Mouse (Mus musculus): ENCODE results near the gene Plod1. TPM values are rescaled to one million over a fixed set of nuclear protein-coding genes. Genes with fewer than 3 reads are reported as not detected.
A peak's percentile ranks its signal among the peaks of the same experiment; 100 is the strongest.
"Not testable (repeated sequence)": the region's sequence is repeated elsewhere in the genome, so short reads cannot be mapped to it uniquely, and the experiment has no call there.

Gene Plod1
- polyA plus RNA-seq, 1 experiment from 2014 or later: 24.9 TPM

DNA sequence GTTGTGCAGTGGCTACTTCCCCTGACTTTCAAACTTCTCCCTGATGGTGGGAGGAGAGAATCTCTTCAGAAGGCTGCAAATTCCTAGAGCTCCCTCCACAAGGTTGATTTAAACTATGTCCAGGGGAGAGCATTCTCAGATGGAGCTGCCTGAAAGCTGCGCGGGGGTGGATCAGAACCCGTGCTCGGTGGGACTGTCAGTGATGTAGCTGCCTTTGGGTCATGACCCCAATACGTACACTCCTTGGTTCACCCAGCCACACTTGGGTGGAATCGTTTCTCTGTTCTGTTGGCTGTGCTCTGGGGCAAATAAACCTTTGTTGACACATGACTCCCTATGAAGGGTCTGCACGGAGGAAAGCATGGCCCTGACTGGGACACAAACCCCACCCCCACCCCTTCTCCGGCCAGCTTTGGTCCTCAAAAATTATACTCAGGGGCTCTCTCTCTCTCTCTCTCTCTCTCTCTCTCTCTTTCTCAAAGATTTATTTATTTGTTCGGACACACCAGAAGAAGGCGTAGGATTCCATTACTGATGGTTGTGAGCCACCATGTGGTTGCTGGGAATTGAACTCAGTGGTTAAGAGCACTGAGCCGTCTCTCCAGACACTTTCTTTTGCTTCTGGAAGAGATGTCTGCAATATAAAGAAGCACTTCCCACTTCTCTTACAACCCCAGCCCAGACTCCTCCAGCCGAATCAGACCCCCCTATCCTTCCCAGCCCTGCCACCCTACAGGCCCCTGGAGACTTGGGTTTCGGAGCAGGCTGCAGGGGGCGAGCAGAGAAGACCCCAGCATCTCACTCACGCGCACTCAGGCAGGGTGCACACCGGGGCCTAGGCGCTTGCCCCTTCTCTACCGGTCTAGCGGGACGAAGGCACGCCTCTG is 68.8 kb downstream of the Plod1 start:
- peak overlapping the region; percentile 90 for H3K9ac ChIP-seq
- H3K27me3 ChIP-seq: no peaks in the 10 kb centered on the region
- peaks cover 41% of the 10 kb centered on the region for H3K4me1 ChIP-seq (replicated peaks)
- 5% methylated on average over 22 of the region's 22 CpGs for WGBS (ENCODE audit: insufficient replicate concordance)
- H3K27ac ChIP-seq: peak overlapping the region; percentile 88
- ATAC-seq (ENCODE audit: low read depth) (no peak), DNase-seq (no peak)
- H3K4me3 ChIP-seq (replicated peaks): peak overlapping the region; percentile 96
- peaks cover 52% of the 10 kb centered on the region for H3K36me3 ChIP-seq
- peak overlapping the region; percentile 76 for H3K4me2 ChIP-seq
- no peaks in the 10 kb centered on the region for H3K9me3 ChIP-seq (replicated peaks)

DNA sequence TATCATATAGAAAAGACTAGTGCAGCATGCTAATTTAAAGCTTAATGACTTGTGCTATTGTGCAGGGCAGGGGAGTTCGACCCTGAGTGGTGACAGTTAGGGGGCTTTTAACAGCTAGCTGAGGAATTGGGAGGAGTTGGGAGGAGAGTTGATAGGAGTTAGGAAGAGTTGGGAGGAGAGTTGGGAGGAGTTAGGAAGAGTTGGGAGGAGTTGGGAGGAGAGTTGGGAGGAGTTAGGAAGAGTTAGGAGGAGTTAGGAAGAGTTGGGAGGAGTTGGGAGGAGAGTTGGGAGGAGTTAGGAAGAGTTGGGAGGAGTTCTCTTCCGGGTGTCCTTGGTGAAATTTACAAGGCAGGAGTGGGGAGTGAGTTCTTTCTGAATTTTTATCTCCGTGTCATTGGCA is 69.8 kb downstream of the Plod1 start:
- whole genome bisulfite sequencing (ENCODE audit: insufficient replicate concordance): 53% methylated on average over 3 of the region's 3 CpGs
- H3K27me3 ChIP-seq; H3K9me3 ChIP-seq (replicated peaks); H3K27ac ChIP-seq; DNase-seq; ATAC-seq (ENCODE audit: low read depth): not testable (repeated sequence)
- peaks cover 52% of the 10 kb centered on the region for H3K36me3 ChIP-seq
- H3K9ac ChIP-seq: peak overlapping the region; percentile 90; the same call in 1 of the 2 replicates
- H3K4me3 ChIP-seq (replicated peaks): peak overlapping the region; percentile 96; the same call in 1 of the 2 replicates
- H3K4me2 ChIP-seq: peak overlapping the region; percentile 76
- peaks cover 41% of the 10 kb centered on the region for H3K4me1 ChIP-seq (replicated peaks)

DNA sequence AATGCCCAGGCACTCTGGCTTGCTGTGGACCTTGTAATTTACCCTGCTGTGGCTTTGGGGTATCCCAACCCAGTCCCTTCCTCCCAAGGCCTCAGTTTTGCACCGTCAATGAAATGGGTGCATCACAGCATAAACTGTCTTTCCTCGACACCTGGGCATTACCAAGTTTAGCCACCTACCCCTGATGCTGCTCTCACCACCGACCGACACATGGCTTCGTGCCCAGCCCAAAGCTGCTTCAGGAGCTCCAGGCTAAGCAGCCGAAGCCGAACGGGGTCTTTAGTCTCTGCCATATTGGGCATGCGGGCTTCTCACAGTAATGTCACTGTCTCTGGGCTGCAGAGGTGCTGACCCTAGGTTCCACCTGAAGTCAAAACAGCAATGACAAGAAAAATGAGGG is 70.5 kb downstream of the Plod1 start:
- Histone ChIP-seq H3K27me3 (no peaks in the 10 kb centered on the region), H3K4me3 (replicated peaks) (no peak overlapping the region), H3K27ac (no peak overlapping the region), H3K4me2 (no peak overlapping the region), H3K9me3 (replicated peaks) (no peaks in the 10 kb centered on the region), H3K9ac (no peak overlapping the region), H3K4me1 (replicated peaks) (peaks cover 39% of the 10 kb centered on the region), H3K36me3 (peaks cover 54% of the 10 kb centered on the region)
- WGBS (ENCODE audit: insufficient replicate concordance): 87% methylated on average over 9 of the region's 9 CpGs
- ATAC-seq (ENCODE audit: low read depth) (no peak), DNase-seq (no peak)

GRCm38 (mm10) chr4:147865651-147866050 is 70.9 kb downstream of the Plod1 start:
- no peak overlapping the region for H3K9ac ChIP-seq
- H3K9me3 ChIP-seq (replicated peaks): no peaks in the 10 kb centered on the region
- no peak overlapping the region for H3K4me2 ChIP-seq
- no peaks in the 10 kb centered on the region for H3K27me3 ChIP-seq
- H3K27ac ChIP-seq: no peak overlapping the region
- 91% methylated on average over 6 of the region's 6 CpGs for WGBS (ENCODE audit: insufficient replicate concordance)
- DNase-seq: no peak
- H3K4me1 ChIP-seq (replicated peaks): peaks cover 37% of the 10 kb centered on the region
- H3K36me3 ChIP-seq: peaks cover 56% of the 10 kb centered on the region
- no peak for ATAC-seq (ENCODE audit: low read depth)
- H3K4me3 ChIP-seq (replicated peaks): no peak overlapping the region

DNA sequence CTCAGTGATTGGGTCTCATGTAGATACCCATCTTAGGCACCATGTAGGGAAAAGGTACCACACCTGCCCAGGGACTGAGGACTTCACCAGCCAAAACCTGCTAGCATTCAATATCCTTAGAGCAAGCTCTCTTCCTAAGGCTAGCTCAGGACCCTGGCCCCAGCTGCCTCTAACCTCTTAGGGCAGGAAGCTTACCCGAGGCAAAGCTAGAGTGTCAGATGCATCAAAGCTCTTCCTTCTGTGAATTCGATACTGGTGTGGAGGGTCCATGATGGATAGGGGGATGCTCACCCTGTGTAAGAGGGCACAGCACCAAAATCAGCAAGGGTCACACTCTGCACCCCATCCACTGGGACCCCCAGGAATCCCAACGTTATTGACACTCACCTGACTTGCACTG is 74.5 kb downstream of the Plod1 start:
- H3K27me3 ChIP-seq: no peaks in the 10 kb centered on the region
- 75% methylated on average over 3 of the region's 3 CpGs for WGBS (ENCODE audit: insufficient replicate concordance)
- no peak overlapping the region for H3K27ac ChIP-seq
- H3K4me2 ChIP-seq: no peak overlapping the region
- H3K9ac ChIP-seq: no peak overlapping the region
- DNase-seq: no peak
- H3K4me3 ChIP-seq (replicated peaks): no peak overlapping the region
- peaks cover 13% of the 10 kb centered on the region for H3K4me1 ChIP-seq (replicated peaks)
- no peak for ATAC-seq (ENCODE audit: low read depth)
- no peaks in the 10 kb centered on the region for H3K9me3 ChIP-seq (replicated peaks)
- peaks cover 62% of the 10 kb centered on the region for H3K36me3 ChIP-seq

Other genes starting within 250 kb of the Plod1 start
- gene Zfp534, start 234.2 kb downstream of the Plod1 start, polyA plus RNA-seq (2015; fragmentation: Nextera tagmentation; extraction: Ambion mirVana): not detected in 2 replicates
- gene Zfp984, start 127.0 kb downstream of the Plod1 start, polyA plus RNA-seq (2015; fragmentation: Nextera tagmentation; extraction: Ambion mirVana): 6.4 and 8.4 TPM in 2 replicates
- 1.3 and 1.5 TPM in 2 replicates for gene Zfp933, start 88.4 kb downstream of the Plod1 start, polyA plus RNA-seq (2015; fragmentation: Nextera tagmentation; extraction: Ambion mirVana)
- 25.7 and 29.1 TPM in 2 replicates for gene Miip, start 68.0 kb downstream of the Plod1 start, polyA plus RNA-seq (2015; fragmentation: Nextera tagmentation; extraction: Ambion mirVana)
- 2.5 and 3.5 TPM in 2 replicates for gene Fv1, start 67.8 kb downstream of the Plod1 start, polyA plus RNA-seq (2015; fragmentation: Nextera tagmentation; extraction: Ambion mirVana)
- gene Mfn2, start 32.1 kb downstream of the Plod1 start, polyA plus RNA-seq (2015; fragmentation: Nextera tagmentation; extraction: Ambion mirVana): 17.7 and 21.0 TPM in 2 replicates
- gene 2510039O18Rik, start 4.1 kb upstream of the Plod1 start, polyA plus RNA-seq (2015; fragmentation: Nextera tagmentation; extraction: Ambion mirVana): 6.8 and 7.1 TPM in 2 replicates
- 0.38 TPM in 1 of 2 replicates, not detected in the other for gene Nppb, start 49.0 kb upstream of the Plod1 start, polyA plus RNA-seq (2015; fragmentation: Nextera tagmentation; extraction: Ambion mirVana)
- gene Nppa, start 64.0 kb upstream of the Plod1 start, polyA plus RNA-seq (2015; fragmentation: Nextera tagmentation; extraction: Ambion mirVana): 0.48 and 5.6 TPM in 2 replicates
- gene Clcn6, start 102.1 kb upstream of the Plod1 start, polyA plus RNA-seq (2015; fragmentation: Nextera tagmentation; extraction: Ambion mirVana): 1.5 and 1.7 TPM in 2 replicates
- gene Mthfr, start 102.3 kb upstream of the Plod1 start, polyA plus RNA-seq (2015; fragmentation: Nextera tagmentation; extraction: Ambion mirVana): 8.9 and 10.7 TPM in 2 replicates
- 11.2 and 11.7 TPM in 2 replicates for gene Agtrap, start 151.3 kb upstream of the Plod1 start, polyA plus RNA-seq (2015; fragmentation: Nextera tagmentation; extraction: Ambion mirVana)
- 19.4 and 21.0 TPM in 2 replicates for gene Mad2l2, start 193.6 kb upstream of the Plod1 start, polyA plus RNA-seq (2015; fragmentation: Nextera tagmentation; extraction: Ambion mirVana)
- 0.09 and 0.13 TPM in 2 replicates for gene Draxin, start 193.9 kb upstream of the Plod1 start, polyA plus RNA-seq (2015; fragmentation: Nextera tagmentation; extraction: Ambion mirVana)
- 16.5 and 16.9 TPM in 2 replicates for gene Fbxo6, start 215.4 kb upstream of the Plod1 start, polyA plus RNA-seq (2015; fragmentation: Nextera tagmentation; extraction: Ambion mirVana)
- gene Fbxo44, start 223.7 kb upstream of the Plod1 start, polyA plus RNA-seq (2015; fragmentation: Nextera tagmentation; extraction: Ambion mirVana): 0.93 and 1.0 TPM in 2 replicates
- 0.22 and 0.36 TPM in 2 replicates for gene Fbxo2, start 223.9 kb upstream of the Plod1 start, polyA plus RNA-seq (2015; fragmentation: Nextera tagmentation; extraction: Ambion mirVana)